Mouse (Mus musculus) liver, adult (tissue): ENCODE results near the gene Psmc6.

Source experiments
- GATA4 ChIP-seq: IDR thresholded peaks from 2 replicates; pipeline ENCODE4 v1.6.1; 2014; ENCODE audit warnings: mild to moderate bottlenecking, low read length; ENCODE audit not compliant: insufficient replicate concordance

Psmc6 gene

DNA sequence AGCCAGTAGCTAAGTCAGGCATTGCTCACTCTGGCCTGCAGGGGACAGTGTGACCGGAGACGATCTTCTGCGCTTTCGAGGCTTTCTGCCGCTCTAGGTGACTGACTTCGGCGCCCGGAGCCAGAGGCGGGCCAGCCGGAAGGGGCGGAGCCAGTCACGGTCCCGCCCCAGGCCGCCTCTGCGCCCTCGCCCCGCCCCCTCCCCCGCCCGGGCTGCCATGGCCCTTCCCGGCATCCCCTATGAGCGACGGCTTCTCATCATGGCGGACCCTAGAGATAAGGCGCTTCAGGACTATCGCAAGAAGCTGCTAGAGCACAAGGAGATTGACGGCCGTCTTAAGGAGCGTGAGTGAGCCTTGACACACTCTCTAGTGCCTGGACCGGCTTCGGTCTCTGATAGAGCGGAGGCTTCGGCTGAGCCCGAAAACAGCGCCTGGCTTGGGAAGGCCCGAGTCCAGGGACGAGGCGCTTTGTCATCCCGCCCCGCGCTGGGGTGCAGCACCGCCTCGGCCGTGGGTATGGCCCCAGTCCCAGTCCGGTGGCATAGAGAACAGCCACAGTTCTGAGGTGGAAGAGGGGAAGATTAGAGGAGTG lies at the start of gene Psmc6:
Gene Psmc6, plus strand, starts transcription at position 200 of the 593 bp plus-strand sequence.
- peak; percentile 93; the same call in 1 of the 2 replicates for TF ChIP-seq GATA4

DNA sequence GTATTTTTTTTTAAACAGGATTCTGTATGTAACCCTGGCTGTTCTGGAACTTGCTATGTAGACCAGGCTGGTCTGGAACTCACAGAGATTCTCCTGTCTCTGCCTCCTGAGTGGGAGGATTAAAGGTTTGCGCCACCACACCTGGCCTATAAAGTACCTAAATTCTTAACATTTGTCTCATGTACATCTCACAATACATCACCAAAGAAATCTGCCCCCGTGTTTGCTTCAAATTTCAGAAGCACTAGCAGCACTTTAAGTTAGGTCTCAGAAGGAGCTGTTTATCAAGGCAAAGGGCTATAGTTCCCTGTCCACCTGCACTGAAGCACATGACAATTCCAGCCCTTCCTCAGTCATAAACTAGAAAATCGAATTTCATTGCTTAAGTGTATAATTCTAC lies 47.5 kb upstream of the Psmc6 start:
- no peak for TF ChIP-seq GATA4

DNA sequence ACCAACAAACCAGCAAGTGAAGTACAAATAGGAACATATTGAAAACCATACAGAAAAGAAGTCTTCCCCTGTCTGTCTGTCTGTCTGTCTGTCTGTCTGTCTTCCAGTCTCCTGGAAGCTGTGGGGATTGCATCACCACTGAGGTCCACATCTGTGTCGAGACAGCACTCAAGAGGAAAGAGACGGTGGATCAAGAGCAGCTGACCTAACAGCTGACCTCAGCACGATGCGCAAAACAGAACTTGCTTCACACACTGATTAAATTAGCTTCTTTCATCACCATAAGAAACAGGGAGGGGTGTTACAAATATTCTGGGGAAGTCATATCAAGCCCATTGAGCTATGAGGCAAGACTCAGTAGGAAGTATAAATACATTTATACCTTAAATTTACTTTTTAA lies 38.0 kb upstream of the Psmc6 start:
- no peak for TF ChIP-seq GATA4

DNA sequence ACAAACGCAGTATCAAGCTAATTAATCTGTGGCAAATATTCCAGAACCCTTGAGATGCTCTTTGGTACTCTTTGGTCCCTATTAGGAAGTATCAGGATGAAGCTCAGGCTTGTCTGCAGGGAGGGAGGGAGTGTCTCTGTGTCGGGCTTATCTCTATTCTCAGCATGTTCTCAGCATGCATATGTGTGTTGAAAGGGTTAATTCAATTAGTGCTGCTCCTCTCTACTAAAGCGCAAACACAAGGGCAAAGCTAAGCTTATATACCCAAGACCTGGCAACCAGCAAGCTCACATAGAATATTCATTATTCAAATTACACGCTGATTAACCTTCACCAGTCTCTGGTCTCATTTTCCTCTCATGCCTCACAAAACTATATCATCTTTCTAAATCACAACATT lies 25.6 kb upstream of the Psmc6 start:
- no peak for TF ChIP-seq GATA4

DNA sequence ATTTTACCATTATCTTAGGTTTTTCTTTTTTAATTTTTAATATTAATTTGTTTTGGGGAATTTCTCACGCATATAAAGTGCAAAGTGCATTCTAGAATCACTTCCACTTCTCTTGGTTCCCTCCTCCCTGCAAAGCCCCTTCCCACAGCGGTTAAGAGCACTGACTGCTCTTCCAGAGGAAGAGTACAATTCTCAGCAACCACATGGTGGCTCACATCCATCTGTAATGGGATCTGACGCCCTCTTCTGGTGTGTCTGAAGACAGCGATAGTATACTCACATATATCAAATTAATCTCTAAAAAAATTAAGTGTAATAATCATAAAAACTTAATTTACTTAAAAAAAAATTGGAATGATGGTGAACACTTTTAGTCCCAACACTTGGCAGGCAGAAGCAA lies 25.2 kb upstream of the Psmc6 start:
- no peak for TF ChIP-seq GATA4

DNA sequence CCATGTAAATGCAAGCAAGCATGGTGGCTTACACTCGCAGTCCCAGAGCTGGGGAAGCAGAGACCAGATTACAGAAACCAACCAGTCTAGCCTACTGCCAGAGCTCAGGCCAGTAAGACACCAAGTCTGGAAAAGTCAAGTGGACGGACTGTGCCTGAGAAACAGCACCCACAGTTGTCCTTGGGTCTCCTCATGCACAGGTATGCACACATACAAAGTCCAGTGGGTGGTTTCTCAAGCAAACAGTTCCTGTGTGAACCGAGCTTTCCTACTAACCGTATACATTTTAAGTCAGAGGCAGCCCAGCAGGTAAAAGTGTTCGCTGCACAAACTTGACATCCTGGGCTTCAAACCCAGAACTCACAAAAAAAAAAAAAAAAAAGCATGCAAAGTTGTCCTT lies 23.7 kb upstream of the Psmc6 start:
- TF ChIP-seq GATA4 = no peak

DNA sequence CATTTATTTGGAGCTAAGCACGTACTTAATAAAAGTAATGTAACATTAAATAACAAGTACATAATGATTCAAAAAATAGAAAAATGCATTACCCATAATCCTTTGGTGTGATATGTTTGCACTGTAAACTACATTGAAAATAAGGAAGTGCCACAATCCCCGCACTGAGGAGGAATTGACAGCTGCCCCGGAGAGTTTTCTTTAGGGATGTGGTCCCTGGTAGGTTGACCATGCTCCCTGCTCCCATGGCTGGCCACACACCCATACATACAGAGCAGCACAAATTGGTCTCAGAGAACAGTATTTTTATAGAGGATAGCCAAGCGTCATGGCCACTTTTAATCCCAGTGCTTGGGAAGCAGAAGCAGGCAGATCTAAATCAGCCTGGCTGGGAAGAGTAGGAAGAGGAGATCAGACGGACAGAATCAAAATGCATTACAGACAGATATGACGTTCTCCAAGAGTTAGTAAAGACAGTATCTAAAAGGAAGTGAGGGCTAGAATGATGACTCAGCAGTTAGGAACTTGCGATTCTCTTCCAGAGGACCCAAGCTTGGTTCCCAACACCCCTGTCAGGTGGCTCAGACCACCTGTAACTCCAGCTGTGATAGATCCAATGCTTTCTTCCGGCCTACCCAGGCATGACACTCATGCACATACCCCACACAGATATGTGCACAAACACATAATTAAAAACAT lies 21.8 kb upstream of the Psmc6 start:
- no peak for TF ChIP-seq GATA4

DNA sequence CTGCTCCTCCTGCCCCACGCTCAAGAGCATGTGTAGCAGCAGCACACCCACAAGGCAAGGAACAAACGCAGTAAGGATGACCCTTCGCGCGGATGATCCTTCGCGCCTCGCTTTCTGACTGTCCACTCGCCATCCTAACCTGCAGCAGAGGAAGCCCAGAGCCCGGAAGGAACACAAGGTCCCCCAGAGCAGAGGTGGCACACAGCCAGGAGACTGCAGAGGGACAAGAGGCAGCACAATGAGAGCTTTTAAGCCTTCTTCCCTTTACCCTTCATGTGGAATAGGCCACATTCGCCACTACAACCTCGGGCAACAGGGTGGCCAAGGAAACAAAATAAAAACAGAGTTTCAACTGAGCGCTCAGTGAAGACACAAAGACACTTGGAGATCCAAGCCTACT lies 19.9 kb upstream of the Psmc6 start:
- no peak for TF ChIP-seq GATA4

DNA sequence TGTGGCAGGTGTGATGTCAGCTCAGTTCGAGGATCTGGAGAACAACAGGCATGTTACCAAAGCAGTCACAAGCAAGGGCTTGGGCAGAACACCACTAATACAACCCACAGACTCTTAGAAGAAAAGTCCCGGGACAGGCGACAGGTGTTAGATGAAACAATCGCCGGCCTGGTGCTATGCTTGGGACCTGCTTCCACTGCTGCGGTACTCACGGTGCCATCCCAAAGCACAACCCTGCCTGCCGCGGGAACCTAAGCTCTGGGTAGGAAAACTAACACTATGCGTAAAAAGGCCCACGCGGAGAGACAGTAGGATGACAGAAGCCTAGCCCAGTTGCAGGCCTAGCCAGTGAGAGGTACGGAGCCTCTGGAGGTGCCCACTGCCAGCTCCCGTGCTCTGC lies 19.5 kb upstream of the Psmc6 start:
- no peak for TF ChIP-seq GATA4

DNA sequence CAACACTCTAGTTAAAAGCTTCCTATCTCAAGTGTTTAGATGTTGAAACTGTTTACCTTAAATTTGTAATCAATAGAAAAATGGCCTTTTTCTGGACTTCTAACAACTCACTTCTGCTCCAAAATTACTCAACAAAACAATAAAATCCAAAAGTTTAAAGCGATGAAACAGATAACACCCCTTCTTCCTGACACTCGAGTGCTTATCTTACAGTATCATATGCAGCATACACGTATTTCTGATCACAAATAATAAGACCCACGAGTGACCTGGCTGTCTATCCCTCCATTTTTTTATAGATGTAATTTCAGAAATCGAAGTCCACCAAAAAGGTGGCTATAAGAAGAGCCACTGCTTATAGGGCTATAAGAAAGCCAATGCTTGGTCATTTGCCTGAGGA lies 12.7 kb upstream of the Psmc6 start:
- TF ChIP-seq GATA4 = no peak

DNA sequence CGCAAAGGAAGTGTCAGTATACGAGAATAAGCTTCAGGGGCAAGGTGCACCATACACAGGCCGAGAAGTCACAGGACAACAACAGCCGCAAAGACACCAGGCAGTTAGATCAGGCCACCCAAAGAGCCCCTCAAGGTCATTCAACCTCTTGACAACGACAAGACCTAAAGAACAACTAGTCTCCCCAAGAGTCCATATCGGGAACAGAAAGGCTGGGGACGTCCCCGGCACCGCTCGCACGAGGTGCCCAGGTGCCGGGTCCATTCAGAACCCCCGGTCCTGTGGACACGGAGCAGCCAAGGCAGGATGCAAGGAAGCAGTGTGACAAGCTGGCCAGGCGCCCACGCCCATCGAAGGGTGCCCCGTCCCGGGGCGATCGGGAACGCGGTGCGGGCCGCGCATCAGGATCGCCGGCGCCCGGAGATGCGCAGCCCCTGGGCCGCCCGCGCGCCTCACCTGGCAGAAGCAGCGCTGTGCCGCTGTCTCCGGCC lies 11.6 kb upstream of the Psmc6 start:
- TF ChIP-seq GATA4 = no peak

DNA sequence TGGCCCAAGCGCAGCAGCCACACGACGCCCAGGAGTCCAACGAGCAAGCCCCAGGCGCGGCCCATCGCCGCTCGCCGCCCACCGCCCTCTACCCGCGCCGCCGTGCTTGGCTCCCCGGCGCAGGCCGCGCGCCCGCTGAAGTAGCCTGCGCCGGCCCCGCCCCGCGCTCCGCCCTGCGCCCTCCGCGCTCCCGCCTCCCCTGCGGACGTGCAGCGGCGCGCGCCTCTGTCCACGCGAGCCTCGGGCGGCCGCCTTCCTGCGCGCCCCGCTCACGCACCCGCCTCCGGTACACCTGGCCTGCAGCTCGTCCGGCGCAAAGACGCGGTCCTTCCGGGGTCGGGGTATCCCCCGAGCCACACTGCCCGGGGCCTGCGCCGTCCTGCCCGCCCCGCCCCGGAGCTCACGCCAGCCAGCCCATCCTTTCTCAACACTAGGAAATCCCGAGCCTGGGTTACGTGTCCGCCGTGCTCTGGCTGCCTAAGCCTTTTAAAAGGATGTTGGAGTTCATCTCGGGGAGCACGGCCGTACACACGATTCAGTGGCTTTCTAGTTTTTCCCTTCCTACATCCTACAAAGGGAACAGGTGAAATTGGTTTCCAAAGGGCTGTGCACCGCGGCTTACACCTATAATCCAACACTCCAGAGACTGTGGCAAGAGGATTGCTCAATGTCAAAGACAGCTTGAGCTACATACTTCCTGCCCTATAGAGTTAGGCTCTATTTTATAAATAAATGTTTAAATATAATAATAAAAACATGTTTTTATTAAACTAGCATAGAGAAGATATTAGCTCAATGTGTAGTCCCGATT lies 11.0 kb upstream of the Psmc6 start, which contains the start of gene Ero1l:
Gene Ero1l, minus strand, starts transcription at position 346 of the 811 bp plus-strand sequence.
- no peak for TF ChIP-seq GATA4

DNA sequence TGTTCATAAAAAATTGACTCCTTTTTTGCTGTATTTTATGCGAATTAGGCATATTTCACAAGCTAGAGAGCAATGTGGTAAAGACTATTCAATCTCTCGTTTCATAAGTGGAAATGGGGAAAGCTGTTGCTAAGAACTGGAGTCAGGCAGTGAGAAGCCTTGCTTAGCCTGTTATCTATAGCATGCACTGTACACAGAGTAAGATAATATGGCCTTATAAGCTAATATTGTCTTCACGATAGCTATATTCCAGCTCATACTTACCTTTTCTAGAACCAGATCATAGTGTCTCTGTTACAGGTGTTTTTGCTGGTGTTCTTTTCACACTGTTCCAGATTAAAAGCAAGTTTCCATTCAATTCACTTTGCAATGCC lies 10.4 kb upstream of the Psmc6 start:
- no peak for TF ChIP-seq GATA4

DNA sequence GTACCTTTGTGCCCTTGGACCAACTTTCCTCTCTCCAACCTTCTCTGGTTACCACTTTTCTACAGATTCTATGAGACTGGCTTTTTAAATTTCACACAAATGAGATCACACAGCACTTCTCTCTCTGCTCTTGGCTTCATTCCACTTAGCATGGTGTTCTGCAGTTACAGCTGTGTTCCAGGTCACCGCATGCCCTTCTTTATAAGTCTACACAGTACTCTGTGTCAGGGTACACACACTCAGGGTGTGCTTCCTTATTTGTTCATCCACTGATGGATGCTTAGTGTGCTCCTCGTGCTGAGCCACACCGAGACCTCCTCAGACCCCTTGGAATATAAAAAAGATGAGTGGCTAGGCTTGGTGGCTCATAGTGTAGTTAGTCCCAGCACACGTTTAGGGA lies 9.5 kb upstream of the Psmc6 start:
- TF ChIP-seq GATA4 = no peak

DNA sequence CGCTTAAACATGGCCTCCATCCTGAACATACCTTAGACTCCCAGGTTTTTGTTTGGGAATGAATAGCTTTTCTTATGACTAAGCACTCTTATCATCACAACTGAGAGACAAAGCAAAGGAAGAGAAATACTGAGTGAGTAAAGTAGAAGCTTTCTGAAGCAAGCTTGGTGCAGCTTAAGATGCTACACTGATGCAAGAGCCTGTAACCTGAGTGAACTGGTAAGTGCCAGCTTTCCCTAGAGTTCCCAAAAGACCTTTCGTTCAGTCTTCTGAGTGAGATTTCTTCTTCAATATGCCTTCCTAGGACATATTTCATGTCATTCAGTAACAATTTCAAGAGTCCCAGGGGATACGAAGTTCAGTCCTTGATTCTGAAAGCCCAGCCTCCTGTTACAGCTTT lies 8.5 kb upstream of the Psmc6 start:
- no peak for TF ChIP-seq GATA4

DNA sequence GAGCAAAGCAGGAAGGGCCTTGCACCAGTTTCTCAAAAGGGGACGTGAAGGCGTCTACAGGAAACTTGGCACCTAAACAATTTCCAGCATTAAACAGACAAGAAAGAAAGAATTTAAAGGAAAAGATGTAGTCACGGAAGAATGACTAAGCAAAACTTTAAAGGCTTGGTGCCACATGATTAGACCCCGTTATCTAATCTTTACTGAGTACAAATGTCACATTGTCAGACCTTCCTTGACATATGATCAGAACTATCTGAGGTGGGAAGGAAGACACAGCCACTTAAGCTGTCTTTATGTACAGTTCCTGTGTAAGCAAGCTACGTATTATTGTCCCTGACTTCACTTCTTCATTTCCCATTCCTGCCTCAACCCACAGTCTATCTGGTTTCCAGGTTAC lies 8.0 kb upstream of the Psmc6 start:
- TF ChIP-seq GATA4 = no peak
